Mouse (Mus musculus): ENCODE measurements around the gene Abcg4.
"Not testable (repeated sequence)": the region's sequence is repeated elsewhere in the genome, so short reads cannot be mapped to it uniquely, and the experiment has no call there.

Gene Abcg4

DNA sequence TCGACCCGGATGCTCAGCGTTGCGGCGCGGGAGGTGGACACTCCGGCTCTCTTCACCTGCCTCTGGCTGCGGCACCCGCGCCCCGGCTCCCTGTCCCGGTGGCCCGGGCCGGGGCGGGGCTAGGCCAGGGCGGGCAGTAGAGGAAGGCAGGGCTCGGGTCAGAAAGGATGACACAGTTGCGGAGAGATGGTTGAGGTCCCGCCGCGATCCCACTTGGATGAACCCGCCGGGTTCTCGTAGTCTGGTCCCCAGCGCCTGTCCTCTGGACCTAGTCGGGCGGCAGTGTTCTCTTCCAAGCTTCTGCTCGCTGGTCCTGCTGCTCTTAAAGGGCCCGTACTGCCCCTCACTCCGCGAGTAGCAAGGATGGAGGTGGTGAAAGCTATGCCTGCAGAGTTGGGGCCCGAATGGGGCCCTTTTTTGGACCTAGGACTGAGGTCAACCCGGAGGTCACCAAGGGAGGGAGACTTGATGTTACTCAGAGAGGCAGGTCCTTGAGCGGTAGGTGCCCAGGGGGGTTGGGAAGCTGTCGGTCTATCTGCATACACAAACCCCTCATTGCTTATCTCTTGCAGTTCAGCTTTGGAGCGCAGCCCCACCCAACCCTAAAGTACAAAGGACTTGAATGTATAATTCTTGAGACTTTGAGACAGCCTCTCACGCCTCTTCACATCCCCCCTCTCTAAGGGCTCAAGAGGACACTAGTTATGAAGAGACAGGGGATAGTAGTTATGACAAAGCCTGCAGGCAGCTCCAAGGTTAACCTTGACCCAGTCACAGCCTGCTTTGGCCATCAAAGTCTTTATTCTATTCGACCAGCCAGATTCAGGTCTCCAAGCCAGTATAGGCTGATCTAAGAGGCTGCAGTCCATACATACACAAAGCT, at the start of gene Abcg4:
Abcg4 (minus strand) TSS at position 540 of the 883 bp plus-strand sequence.
- DNase-seq, result peak; percentile 68

DNA sequence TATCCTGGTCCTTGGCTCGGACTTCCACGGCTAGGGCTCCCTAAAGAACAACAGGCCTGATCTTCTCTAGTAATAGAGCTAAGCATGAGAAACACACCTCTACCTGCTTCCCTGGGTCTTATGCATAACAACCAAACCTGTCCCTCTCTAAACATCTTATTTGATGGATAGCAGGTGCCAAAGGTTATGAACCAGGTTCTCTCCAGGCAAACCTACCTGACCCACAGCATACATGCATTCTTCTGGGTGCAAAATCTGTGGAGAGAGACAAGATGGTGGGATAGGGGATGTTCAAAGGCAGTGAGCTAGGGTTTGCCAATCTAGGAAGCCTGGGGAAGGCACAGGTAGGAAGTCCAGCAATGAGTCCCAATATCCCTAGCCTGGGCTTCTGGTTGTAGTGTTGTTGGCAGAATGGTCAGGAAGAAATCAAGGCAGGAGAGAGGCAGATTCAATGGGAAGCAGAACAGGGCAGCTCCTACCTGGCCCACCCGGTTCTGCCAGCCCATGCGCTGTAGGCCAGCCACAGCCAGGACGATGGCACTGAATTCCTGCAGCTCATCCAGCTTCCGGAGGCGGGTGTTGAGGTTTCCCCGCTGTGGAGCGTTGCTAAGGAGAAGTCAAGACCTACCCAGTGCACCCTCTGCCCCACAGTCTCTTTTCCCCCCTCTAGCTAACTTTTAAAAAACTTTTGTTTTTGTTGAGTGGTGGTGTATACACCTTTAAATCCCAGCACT, 49.2 kb upstream of the Abcg4 start:
- DNase-seq, result no peak

DNA sequence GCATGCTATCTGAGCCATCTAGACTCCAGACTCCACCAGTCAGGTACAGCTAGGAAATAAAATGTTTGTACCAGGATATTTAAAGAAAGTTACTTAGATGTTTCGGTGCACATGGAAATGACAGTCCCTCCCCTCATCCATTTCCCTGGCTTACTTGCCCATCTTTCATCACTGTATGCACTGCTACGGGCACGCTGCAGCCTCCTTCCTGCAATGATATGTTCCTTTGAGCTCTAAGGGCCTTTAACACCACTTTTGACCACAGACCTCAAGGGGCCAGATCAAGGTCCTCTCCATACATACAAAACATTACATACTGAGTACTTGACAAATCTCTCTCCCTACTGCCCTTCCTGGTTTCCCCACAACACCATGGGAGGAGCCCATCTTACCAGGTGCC, 48.5 kb upstream of the Abcg4 start:
- DNase-seq, result no peak

DNA sequence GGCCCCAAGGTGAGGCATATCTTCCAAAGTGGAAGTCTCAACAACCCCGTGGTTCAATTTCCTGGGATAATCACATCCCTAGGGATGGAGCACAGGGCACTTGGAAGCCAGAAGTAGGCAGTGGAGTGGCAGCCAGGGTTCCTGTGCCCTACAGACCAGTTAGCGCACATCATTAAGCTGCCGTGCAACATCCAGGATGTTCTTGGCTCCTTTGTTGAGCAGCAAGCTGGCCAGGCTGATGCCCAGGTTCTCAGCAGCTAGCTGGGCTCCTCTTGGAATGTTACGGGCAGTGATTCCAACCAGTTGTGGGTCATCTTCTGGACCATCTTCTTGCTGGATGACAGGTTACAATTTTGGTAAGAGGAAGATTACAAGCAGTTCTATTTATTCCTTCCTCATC, 48.1 kb upstream of the Abcg4 start:
- not testable (repeated sequence) for DNase-seq

DNA sequence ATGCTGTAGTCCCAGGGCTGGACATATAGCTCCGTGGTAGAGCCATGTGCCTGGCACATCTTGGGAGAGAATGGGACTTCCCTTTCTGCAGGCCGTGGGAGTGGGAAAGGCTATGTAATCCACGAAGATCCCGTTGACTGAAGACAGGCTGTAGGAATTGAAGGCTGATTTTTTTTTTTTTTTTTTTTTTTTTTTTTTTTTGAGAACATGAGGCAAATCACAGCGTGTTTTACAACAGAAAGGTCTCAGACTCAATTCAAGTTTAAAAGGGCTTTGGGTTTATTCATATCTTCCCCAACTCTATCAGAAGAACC, 47.6 kb upstream of the Abcg4 start:
- DNase-seq, result no peak

DNA sequence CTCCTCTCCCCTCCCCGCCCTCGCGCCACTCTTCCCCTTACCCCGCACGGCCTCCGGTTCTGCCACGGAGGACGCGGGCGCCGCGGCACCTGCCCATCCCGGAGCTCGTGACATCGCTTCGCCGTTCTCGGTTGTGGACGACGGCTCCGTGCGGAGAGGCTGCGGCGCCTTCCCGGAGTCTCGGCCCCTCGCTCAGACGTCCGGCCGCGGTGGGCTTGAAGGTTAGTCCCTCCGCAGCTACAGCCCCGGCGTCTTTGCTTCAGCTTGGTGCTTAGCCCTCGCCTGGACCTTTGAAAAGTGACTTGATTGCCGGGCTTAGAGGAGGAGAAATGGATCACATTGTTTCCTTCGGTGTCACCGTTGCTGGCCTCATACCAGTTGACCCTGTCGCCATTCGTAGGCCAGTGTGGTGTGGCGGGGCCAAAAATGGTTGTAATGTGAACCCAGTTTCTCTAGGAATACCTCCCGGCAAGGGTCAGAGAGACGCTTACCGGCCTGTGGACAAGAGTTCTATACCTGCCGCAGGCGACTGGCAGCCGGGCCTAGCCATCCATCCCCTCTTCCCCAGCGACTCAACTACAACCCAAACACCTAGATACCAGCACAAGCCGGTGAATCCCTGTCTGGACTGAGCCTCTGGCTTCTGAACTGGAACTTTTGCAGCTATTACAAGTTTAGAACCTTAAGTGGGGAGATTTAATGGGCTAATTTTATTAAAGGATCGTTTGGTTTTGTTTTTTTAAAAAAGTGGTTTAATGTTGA, 47.1 kb upstream of the Abcg4 start:
- peak; percentile 59 for DNase-seq

DNA sequence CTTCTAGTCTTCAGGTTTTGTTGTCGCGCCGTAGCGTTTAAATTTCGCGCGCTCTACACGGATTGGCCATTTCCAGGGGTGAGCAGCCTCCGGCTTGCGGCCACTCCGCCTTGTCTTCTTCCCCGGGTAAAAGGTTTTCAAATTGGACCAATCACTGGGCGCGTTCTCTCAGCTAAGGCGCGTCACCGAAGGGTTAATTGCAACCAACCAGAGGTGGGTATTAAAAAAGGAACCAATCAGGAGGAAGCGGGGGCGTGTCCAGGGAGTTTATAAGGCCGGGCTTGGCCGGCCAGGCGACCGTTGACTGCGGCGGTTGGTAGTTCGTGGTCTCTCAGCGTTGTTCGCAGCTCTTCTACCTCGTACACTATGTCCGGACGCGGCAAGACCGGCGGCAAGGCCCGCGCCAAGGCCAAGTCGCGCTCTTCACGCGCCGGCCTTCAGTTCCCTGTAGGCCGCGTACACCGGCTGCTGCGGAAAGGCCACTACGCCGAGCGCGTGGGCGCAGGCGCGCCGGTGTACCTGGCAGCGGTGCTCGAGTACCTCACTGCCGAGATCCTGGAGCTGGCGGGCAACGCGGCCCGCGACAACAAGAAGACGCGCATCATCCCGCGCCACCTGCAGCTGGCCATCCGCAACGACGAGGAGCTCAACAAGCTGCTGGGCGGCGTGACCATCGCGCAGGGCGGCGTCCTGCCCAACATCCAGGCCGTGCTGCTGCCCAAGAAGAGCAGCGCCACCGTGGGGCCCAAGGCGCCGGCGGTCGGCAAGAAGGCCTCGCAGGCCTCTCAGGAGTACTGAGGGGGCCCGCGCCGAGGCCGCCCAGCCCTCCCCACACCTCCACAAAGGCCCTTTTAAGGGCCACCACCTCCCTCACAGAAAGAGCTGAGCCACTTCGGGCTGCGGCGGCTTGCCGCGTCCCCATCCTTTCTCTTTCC, 46.2 kb upstream of the Abcg4 start, which contains the start of gene H2afx:
H2afx (plus strand) TSS at position 299 of the 935 bp plus-strand sequence.
- peak; percentile 99 for DNase-seq

DNA sequence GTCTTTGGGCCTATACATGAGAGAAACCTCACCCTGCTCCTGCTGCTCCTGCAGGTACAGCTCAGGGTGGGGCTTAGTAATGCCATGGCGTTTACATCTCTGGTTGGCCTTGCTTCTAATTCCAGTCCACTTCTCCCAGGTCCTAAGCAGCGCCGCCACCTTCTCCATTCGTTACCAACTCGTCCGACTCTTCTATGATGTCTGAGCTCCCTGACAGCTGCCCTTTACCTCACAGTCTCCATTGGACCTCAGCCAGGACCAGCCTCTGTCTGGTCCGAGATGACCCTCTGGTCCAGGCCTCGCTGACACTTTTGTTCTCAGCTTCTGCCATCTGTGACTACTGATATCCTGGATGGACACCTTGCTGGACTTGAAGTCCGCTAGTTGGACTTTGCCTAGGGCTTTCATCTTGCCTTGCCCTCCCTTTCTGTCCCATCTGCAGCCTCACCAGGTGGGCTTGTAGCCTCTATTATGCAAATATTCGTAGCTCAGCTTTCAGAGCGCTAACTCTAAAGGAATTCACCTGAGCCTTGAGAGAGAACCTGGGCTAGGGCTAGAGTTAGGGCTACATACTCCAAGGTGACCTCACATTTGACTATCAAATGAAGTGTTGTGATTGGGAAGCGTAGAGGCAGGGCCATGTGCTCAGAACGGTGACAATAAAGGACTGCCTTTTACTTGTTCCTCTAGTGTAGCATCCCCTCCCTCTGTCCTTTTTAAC, 44.7 kb upstream of the Abcg4 start:
- DNase-seq, result no peak

DNA sequence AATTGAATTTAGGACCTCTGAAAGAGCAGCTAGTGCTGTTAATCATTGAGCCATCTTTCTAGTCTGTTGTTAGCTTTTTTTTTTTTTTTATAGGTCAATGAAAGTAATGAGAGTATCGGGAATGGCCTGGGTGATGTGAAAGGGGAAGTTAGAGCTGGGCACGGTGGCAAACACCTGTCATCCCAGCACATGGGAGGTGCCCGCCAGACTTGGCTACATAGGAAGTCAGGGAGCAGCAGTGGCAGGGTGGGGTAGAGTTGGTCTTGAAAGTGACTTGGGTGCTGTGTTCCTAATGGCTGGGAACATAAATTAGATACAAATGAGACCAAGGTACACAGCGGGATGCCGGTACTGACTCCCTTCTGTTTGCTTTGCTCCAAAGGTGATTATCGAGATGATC, 42.3 kb upstream of the Abcg4 start:
- DNase-seq, result no peak

DNA sequence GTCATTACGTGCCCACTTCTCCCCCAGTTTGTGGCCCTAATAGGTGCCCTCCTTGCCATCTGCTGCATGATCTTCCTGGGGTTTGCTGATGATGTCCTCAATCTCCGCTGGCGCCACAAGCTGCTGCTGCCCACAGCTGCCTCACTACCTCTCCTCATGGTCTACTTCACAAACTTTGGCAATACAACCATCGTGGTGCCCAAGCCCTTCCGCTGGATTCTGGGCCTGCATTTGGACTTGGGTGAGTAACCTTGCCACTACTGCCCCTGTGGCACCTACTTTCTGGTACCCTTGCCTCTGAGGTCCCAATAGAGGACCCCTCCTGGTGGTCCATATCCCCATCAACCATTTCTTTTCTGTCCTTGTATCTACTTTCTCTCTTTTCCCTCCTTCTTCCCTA, 39.5 kb upstream of the Abcg4 start:
- DNase-seq, result no peak

DNA sequence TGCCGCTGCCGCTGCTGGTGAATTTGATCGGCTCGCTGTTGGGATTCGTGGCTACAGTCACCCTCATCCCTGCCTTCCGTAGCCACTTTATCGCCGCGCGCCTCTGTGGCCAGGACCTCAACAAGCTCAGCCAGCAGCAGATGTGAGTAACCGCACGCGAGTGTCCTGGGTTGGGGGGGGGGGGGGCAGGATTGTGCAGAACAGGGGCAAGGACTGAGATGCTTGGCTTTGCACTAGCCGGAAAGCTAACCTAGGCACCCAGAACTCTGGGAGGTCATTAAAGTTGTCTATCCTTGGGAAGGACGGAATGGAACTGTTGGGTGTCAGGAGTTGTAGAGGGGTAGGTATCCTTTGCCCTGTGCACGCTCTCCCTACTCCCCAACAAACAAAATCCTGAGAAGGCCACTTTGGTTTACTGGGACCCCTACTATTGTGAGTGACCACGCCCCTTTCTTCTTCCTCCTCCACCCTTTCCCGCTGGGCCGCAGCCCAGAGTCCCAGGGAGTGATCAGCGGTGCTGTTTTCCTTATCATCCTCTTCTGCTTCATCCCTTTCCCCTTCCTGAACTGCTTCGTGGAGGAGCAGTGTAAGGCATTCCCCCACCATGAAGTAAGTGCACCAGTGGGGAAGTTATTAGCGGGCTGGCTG, 38.8 kb upstream of the Abcg4 start:
- DNase-seq, result peak; percentile 80

DNA sequence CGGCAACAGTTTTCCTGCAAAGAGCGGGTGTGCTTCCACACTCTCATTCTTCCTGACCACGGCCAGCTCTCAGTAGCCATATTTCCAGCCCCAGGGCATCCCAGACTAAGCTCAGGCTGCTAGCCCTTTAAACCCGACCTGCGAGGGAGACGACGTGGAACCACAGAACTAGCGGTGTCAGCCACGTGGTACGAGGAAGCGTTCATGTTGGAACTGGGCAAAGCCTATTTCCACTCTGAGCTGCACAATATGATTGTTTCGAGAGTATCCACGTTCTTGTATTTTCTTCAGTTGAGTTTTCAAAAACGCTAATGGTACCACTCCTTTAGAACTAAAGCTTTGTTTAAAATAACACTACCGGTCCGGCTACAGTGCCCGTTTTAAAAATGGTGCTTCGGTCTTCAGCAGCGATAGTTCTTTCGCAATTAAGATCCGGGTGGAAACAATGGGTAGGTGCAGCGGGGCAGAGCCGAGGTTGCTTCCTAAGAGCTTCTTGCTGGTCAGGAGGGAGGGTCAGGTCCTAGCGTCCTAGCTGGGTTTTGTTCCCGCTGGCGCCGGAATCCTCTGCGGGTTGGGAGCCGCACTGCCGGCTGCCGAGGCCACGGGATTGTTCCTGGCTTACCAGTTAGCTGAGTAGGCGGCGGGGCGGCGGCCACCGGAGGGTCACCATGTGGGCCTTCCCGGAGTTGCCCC, 38.1 kb upstream of the Abcg4 start:
- DNase-seq, result peak; percentile 91

DNA sequence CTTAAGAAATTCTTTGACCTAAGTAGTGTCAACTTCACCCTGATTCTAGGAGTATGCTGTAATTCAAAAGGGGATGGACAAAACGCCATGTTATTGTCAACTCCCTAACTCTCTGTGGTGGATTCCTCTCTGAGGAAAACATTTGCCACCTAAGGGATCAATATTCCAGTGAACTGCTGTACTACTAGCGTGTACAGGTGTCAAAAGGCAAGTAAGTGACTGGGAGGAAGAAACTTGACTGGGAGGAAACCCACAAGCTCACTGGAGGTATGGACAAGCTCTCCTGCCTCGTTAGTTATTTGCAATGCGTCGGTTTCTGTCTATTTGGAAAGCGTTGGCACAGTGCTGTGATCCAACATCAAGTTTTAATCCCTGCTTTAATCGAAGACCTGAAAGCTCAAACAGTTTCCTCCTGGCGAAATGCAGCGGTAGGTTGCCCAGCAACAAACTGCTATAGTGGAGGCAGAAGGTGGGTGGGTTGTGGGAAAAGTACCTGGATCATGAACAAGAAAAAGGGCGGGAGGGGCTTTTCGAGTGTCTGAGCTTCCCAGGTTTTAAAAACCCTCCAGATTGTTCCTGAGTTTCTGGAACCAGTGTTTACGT, 37.5 kb upstream of the Abcg4 start, which contains the start of gene Dpagt1:
Dpagt1 (plus strand) TSS at position 252 of the 603 bp plus-strand sequence.
- no peak for DNase-seq

DNA sequence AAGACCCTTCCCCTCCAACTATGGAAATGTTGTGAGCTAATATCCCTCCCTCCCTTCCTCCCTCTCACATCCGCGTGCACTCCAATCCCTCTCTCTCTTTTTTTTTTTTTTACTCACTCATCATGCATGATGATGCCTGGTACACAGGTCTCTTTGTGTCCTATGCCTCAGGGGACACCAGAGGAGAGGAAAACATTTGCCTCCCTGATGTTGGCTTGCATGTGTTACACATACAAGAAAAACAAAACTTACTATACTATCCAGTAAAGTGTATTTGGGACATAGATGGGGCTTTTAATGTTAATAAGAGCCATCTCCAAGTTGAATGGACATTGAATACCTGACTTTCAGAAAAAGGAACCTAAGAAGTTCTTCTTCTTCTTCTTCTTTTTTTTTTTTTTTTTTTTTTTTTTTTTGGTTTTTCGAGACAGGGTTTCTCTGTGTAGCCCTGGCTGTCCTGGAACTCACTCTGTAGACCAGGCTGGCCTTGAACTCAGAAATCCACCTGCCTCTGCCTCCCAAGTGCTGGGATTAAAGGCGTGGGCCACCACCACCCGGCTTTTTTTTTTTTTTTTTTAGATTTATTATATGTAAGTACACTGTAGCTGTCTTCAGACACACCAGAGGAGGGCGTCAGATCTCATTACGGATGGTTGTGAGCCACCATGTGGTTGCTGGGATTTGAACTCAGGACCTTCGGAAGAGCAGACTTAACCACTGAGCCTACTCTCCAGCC, 36.8 kb upstream of the Abcg4 start:
- not testable (repeated sequence) for DNase-seq

DNA sequence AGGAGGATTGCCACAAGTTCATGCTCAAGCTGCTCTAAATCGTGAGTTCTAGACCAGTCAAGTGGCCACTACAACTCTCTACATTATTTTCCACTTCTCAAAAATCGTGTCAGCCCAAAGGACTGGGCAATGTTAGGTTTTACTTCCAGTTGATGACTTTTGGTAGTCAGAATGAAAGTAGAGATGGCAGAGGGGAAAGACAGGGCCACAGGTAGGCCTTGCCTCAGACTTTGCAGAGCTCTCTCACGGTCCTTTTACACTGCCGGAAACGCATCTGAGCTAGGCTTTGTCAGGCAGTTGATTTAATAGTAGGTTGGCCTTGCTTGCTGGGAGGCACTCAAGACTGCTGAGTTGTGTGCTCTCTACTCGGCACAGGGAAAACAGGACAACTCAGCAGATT, 35.7 kb upstream of the Abcg4 start:
- no peak for DNase-seq

DNA sequence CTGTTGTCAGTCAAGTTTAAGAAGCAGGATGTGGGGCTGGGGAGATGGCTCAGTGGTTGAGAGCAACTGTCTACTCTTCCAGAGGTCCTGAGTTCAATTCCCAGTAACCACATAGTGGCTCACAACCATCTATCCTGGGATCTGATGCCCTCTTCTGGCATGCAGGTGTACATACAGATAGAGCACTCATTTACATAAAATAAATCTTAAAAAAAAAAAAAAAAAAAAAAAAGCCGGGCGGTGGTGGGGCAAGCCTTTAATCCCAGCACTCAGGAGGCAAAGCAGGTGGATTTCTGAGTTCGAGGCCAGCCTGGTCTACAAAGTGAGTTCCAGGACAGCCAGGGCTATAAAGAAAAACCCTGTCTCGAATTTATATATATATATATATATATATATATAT, 35.2 kb upstream of the Abcg4 start:
- not testable (repeated sequence) for DNase-seq

DNA sequence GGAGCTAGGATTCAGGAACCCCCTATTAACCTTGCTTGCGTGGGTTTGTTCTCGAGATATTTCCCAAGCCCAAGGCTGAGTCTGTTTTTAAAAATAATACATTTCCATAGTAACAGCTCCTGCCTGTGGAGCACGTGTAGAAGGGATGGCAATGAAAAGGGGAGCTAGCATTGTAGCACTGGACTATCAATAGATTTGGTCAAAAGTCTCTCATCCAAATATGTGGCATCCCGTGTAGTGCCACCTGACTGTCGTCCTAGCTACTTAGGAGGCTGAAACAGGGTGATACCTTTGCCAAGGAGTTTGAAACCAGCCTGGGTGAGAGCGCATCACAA, 32.4 kb upstream of the Abcg4 start:
- DNase-seq, result no peak

DNA sequence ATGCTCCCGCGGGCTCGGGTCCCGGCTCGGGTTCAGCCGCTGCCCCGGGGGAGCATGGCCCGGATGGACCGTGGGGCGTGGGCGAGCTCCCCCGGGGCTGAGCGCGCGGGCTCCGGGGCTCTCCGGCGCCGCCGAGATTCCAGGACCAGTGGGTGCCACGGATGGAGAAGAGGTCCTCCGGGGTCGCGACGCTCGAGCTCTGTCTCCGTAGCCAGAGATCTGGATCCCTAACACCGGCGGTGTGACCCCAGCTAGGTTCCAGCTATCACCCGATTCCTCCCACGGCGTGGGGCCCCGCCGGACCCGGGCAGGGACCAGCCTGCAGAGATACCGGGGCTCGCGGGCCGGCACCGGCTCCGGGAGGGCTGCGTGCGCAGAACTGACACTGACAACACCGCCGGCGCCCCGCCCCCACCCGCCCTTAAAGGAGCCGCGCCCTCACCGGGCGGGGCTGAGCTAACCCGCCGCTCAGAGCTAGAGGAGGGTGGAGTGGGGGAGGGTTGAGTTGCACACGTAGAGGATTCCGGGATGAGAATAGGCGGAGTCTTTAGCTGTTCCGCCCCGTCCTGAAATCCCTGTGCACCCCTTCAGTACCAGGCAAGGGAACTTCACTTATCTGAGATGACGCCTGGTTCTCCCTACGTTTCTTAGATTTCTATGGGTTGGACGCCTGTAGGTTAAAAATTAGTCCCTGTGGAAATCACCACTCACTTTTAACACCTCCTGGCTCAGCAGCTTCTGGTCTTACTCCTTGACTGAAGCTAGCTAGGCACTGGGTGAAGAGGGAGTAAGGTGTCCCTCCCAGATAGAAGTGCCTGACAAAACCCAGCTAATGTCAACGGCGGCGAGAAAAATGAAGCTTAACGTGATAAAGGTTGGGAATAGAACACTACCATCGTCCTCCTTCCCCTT, 31.7 kb upstream of the Abcg4 start, which contains the start of gene C2cd2l:
C2cd2l (minus strand) TSS at position 399 of the 912 bp plus-strand sequence.
- peak; percentile 99 for DNase-seq

Data from embryo, embryonic 11 days (tissue).